In the genomic region with DNA sequence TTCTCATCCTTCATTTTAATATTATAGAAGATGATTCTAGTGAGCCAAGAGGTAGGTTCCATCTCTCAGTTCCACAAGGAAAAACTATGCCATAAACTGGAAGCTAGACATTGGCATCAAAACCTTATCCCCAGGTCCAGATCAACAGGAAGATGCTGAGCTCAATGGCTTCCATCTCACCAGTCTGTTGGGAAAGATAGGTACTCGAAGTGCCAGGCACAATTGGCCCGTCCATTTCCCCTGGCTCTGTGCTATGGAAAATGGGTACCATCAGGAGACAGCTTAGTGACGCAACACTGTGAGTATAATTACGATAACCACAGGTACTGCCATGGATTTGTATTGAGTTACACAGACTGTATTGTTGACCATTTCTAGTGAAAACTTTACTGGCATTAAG, we compare ENCODE assay signal across 18 mouse cellular contexts.
"Had no signal": no experiment of that assay in that cellular context is flagged by ENCODE, and none has a peak within 500 bp of the region (broad histone marks: within the 10 kb centered on the region; RNA-seq: fewer than 3 reads in every experiment).

No protein-coding gene starts in this region.

- H3K27me3 ChIP-seq: kidney, embryonic 15.5 days; limb, embryonic 12.5 days; limb, embryonic 15.5 days; midbrain, embryonic 12.5 days; midbrain, embryonic 15.5 days; neural tube, embryonic 13.5 days had no signal

- H3K4me2 ChIP-seq: kidney, embryonic 15.5 days; limb, embryonic 12.5 days; limb, embryonic 15.5 days; liver, embryonic 11.5 days; lung, embryonic 14.5 days; midbrain, embryonic 12.5 days; midbrain, embryonic 15.5 days; neural tube, embryonic 13.5 days had no signal

- H3K9ac ChIP-seq: kidney, embryonic 15.5 days; limb, embryonic 12.5 days; limb, embryonic 15.5 days; liver, embryonic 14.5 days; liver, postnatal 0 days; lung, embryonic 14.5 days; midbrain, embryonic 12.5 days; midbrain, embryonic 15.5 days; neural tube, embryonic 13.5 days had no signal

- ATAC-seq: liver, postnatal 0 days; lung, postnatal 0 days; midbrain, embryonic 15.5 days had no signal

- H3K27ac ChIP-seq: kidney, embryonic 15.5 days; left cerebral cortex, adult 2 months; limb, embryonic 12.5 days; limb, embryonic 15.5 days; liver, embryonic 14.5 days; macrophage; midbrain, embryonic 12.5 days; midbrain, embryonic 15.5 days; neural tube, embryonic 13.5 days had no signal

- DNase-seq: kidney, postnatal 10 days; kidney, postnatal 36 days; layer of hippocampus, postnatal 36 days; liver, postnatal 0 days; thymus, adult 18-20 months; thymus, postnatal 36 days had no signal

- H3K36me3 ChIP-seq: kidney, embryonic 15.5 days; limb, embryonic 12.5 days; limb, embryonic 15.5 days; midbrain, embryonic 12.5 days; midbrain, embryonic 15.5 days; neural tube, embryonic 13.5 days had no signal

- H3K4me1 ChIP-seq: limb, embryonic 15.5 days; midbrain, embryonic 12.5 days; midbrain, embryonic 15.5 days had no signal

- H3K9me3 ChIP-seq: kidney, embryonic 15.5 days; limb, embryonic 15.5 days; midbrain, embryonic 15.5 days had no signal

- H3K4me3 ChIP-seq: kidney, embryonic 15.5 days; left cerebral cortex, adult 2 months; limb, embryonic 12.5 days; limb, embryonic 15.5 days; midbrain, embryonic 12.5 days; midbrain, embryonic 15.5 days; neural tube, embryonic 13.5 days had no signal
